Mouse (Mus musculus) naive thymus-derived CD4-positive, alpha-beta T cell, adult 5 months (primary cell): ENCODE data around the gene Zcchc3. TPM values are rescaled to one million over a fixed set of nuclear protein-coding genes. Genes with fewer than 3 reads are reported as not detected.

ENCODE experiments used
- polyA plus RNA-seq: library from polyadenylated mRNA; unstranded; fragments of 100-300 nt; shearing (Covaris generic); gene quantifications from one replicate; pipeline ENCODE4 v1.2.1, GENCODE M21; 2017

The Zcchc3 gene
- polyA plus RNA-seq: 0.41 TPM

GRCm38 (mm10) chr2:152414591-152415165, at the start of gene Zcchc3:
Gene Zcchc3, minus strand, starts transcription at chr2:152415027.

GRCm38 (mm10) chr2:152415287-152415686, 460 bp upstream of the Zcchc3 start, which contains the start of gene 6820408C15Rik:
Gene 6820408C15Rik, plus strand, starts transcription at chr2:152415587.

GRCm38 (mm10) chr2:152397680-152398435, 17.0 kb downstream of the Zcchc3 start, which contains the start of gene Sox12:
Gene Sox12, minus strand, starts transcription at chr2:152398063.

GRCm38 (mm10) chr2:152376345-152376741, 38.5 kb downstream of the Zcchc3 start, which contains the start of gene Nrsn2:
Gene Nrsn2, minus strand, starts transcription at chr2:152376638.

Other genes starting within 250 kb of the Zcchc3 start
- gene Csnk2a1, start 188.2 kb downstream of the Zcchc3 start, polyA plus RNA-seq: 44.3 TPM
- 68.7 TPM for gene Tbc1d20, start 121.2 kb downstream of the Zcchc3 start, polyA plus RNA-seq
- 288 TPM for gene Rbck1, start 82.4 kb downstream of the Zcchc3 start, polyA plus RNA-seq
- 12.2 TPM for gene Trib3, start 71.0 kb downstream of the Zcchc3 start, polyA plus RNA-seq
- gene Nrsn2, start 38.4 kb downstream of the Zcchc3 start, polyA plus RNA-seq: not detected
- 0.27 TPM for gene Sox12, start 17.0 kb downstream of the Zcchc3 start, polyA plus RNA-seq
- gene 6820408C15Rik, start 560 bp upstream of the Zcchc3 start, polyA plus RNA-seq: not detected
- not detected for gene Defb23, start 49.6 kb upstream of the Zcchc3 start, polyA plus RNA-seq
- not detected for gene Defb20, start 62.0 kb upstream of the Zcchc3 start, polyA plus RNA-seq
- not detected for gene Defb22, start 75.1 kb upstream of the Zcchc3 start, polyA plus RNA-seq
- not detected for gene Defb26, start 96.7 kb upstream of the Zcchc3 start, polyA plus RNA-seq
- not detected for gene Defb28, start 103.2 kb upstream of the Zcchc3 start, polyA plus RNA-seq
- not detected for gene Defb29, start 125.1 kb upstream of the Zcchc3 start, polyA plus RNA-seq
- not detected for gene Gm17416, start 154.3 kb upstream of the Zcchc3 start, polyA plus RNA-seq
- gene Defb21, start 157.7 kb upstream of the Zcchc3 start, polyA plus RNA-seq: not detected
- gene Defb19, start 165.3 kb upstream of the Zcchc3 start, polyA plus RNA-seq: not detected
- gene Defb45, start 184.4 kb upstream of the Zcchc3 start, polyA plus RNA-seq: not detected
- gene Defb36, start 189.3 kb upstream of the Zcchc3 start, polyA plus RNA-seq: not detected
- gene Defb25, start 208.0 kb upstream of the Zcchc3 start, polyA plus RNA-seq: not detected
- gene Rem1, start 211.9 kb upstream of the Zcchc3 start, polyA plus RNA-seq: not detected